Comparison of ENCODE assay signal across 26 mouse cellular contexts in genomic region chr2:38943161-38943560, GRCm38 (mm10). TPM values are rescaled to one million over a fixed set of nuclear protein-coding genes. Genes with fewer than 3 reads are reported as not detected.
"Had no signal": no experiment of that assay in that cellular context is flagged by ENCODE, and none has a peak within 500 bp of the region (broad histone marks: within the 10 kb centered on the region; RNA-seq: fewer than 3 reads in every experiment).

No protein-coding gene starts in this region.

- H3K9ac ChIP-seq: heart, embryonic 13.5 days; heart, embryonic 15.5 days; hindbrain, embryonic 13.5 days; hindbrain, embryonic 15.5 days; kidney, embryonic 15.5 days; limb, embryonic 13.5 days; limb, embryonic 15.5 days; liver, embryonic 12.5 days had no signal

- H3K4me2 ChIP-seq: heart, embryonic 11.5 days; heart, embryonic 13.5 days; heart, embryonic 15.5 days; hindbrain, embryonic 13.5 days; hindbrain, embryonic 15.5 days; kidney, embryonic 15.5 days; limb, embryonic 13.5 days; limb, embryonic 15.5 days; liver, embryonic 12.5 days had no signal

- H3K27me3 ChIP-seq: heart, embryonic 13.5 days; heart, embryonic 15.5 days; hindbrain, embryonic 13.5 days; hindbrain, embryonic 15.5 days; kidney, embryonic 15.5 days; limb, embryonic 13.5 days; limb, embryonic 15.5 days had no signal

- H3K4me1 ChIP-seq: hindbrain, embryonic 13.5 days; hindbrain, embryonic 15.5 days; kidney, embryonic 15.5 days; limb, embryonic 13.5 days; limb, embryonic 15.5 days had no signal

- ATAC-seq: hindbrain, postnatal 0 days; intestine, embryonic 16.5 days; liver, embryonic 12.5 days had no signal

- H3K9me3 ChIP-seq: heart, embryonic 15.5 days; hindbrain, embryonic 13.5 days; hindbrain, embryonic 15.5 days; kidney, embryonic 15.5 days; limb, embryonic 13.5 days; limb, embryonic 15.5 days; liver, embryonic 12.5 days had no signal

- H3K36me3 ChIP-seq: heart, embryonic 13.5 days; heart, embryonic 15.5 days; hindbrain, embryonic 13.5 days; hindbrain, embryonic 15.5 days; kidney, embryonic 15.5 days; limb, embryonic 13.5 days; limb, embryonic 15.5 days; liver, embryonic 12.5 days had no signal

- H3K4me3 ChIP-seq: heart, adult 2 months; heart, embryonic 13.5 days; heart, embryonic 15.5 days; hindbrain, embryonic 13.5 days; hindbrain, embryonic 15.5 days; kidney, embryonic 15.5 days; limb, embryonic 13.5 days; limb, embryonic 15.5 days; liver, embryonic 12.5 days had no signal

- DNase-seq: gastrocnemius, postnatal 10 days; gastrocnemius, postnatal 36 days; heart, adult 2 months; heart, postnatal 14 days; heart, postnatal 36 days; kidney, adult 11 months; kidney, adult 2 months; kidney, adult 9 months; kidney, postnatal 14 days; kidney, postnatal 36 days; layer of hippocampus, adult 9-11 months; layer of hippocampus, postnatal 36 days; left cerebral cortex, postnatal 4 days had no signal

- H3K27ac ChIP-seq: heart, adult 2 months; heart, embryonic 13.5 days; heart, embryonic 15.5 days; hindbrain, embryonic 13.5 days; hindbrain, embryonic 15.5 days; hindbrain, postnatal 0 days; kidney, embryonic 15.5 days; kidney, postnatal 0 days; limb, embryonic 13.5 days; limb, embryonic 15.5 days; liver, embryonic 12.5 days had no signal

RNA-seq across cellular contexts. Expression of gene Olfml2a, which starts 11.4 kb away (rescaled TPM):
- total RNA-seq: hematopoietic stem cell, adult 5-6 weeks had no signal
